Mouse (Mus musculus): ENCODE results near the gene Tex45. TPM values are rescaled to one million over a fixed set of nuclear protein-coding genes. Genes with fewer than 3 reads are reported as not detected.

The Tex45 gene
- 0.02 TPM in 1 of 2 replicates, not detected in the other for polyA plus RNA-seq (2012; rRNA removed)

DNA sequence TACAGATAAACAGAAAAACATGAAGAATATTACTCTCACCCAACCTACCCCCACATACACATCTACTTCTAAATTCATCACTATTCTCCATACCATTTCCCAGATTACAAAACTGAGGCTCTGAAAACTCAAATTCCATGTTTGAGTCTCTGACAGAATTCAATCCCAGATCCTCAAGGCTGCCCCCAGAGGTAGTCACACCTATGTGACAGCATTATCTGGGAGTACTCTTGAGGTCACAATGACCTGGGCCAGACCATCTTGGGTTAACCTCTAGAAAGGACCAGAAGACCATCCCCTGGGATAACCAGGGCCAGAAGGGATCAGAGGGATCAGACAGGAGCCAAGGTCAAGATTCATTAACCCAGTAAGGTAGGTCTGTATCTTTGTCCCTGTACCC, at the start of gene Tex45:
Gene Tex45 (plus strand): TSS at position 301 of the 400 bp plus-strand sequence.

DNA sequence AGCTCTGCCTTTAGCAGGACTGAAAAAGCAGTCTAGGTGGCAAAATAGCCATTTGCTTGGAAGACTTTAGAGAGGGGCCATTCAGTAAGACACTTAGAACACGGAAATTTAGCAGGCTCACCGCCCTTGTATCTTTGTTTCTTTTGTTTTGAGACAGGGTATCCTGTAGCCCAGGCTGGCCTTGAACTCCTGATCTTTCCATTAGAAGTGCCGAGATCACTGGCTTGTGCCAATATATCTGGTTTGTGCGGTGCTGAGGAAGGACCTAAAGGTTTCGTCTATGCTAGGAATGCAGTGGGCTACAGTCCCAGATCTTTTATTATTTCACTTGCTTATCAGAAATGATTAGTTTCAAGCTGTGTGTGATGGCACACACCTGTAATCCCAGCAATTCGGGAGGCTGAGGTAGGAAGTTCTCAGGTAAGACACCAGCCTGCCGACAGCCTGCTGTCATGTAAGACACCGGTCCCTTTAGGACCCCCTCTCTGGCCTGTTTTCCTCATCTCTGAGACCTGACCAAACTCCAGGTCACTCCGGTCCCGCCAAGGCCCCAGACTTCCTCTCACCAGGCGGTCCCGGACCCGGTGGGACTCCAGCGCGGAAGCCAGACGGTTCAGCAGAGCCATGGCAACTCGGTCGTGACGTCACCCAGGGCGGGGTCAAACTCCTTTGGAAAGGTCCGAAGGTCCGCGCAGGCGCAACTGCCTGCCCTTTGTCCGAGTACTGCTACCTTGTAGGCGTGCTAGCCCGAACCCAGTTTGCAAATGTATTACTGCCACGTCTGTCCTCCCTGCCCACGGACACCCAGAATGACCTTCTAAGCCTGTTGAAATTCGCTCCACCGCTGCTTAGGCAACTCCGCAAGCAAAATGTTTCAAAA, 3.4 kb upstream of the Tex45 start, which contains the start of gene Pex11g:
Gene Pex11g (minus strand): TSS at position 675 of the 880 bp plus-strand sequence.

DNA sequence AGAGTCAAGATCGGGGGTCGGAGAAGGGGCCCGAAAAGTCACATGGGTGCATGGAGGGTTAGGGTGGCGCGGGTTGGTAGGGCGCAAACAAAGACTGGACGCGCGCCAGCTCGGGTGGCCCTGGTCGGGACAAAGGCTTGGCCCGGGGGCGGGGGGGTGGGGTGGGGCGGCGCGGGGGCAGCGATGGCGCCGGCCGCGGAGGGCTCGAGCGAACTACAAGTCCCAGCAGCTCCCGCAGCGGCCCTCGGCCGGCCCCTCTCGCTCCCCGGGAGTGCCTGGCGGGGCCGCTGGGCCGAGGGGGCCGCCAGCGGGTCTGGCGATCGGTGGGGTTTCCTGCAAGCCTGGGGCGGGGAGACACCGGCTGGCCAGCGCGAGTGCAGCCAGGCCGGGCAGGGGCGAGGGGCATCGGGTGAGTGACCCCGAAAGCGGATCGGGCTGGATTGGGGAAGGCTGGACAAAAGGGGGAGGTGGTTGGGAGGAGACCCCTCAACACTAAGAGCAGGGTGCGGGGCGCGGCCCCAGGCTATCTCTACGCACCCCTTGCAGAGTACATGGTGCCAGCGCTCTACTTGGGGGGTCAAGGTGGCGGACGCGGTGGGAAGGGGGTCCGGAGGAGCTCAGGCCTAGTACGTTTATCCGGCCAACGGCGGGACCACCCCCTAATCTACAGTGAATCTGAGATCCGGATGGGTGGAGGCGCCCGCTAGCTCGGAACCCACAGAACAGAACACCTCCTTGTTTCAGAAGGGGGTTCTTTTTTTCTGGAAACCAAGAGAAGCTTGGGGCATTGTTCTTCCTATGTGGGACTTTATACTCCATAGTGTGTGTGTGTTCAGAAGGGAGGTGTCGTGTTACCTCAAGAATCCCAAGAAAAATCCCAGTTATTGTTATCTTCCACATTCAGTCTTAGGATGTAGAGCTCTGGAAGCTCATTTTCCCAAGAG, 22.5 kb downstream of the Tex45 start, which contains the start of gene Zfp358:
Gene Zfp358 (plus strand): TSS at position 238 of the 944 bp plus-strand sequence.

DNA sequence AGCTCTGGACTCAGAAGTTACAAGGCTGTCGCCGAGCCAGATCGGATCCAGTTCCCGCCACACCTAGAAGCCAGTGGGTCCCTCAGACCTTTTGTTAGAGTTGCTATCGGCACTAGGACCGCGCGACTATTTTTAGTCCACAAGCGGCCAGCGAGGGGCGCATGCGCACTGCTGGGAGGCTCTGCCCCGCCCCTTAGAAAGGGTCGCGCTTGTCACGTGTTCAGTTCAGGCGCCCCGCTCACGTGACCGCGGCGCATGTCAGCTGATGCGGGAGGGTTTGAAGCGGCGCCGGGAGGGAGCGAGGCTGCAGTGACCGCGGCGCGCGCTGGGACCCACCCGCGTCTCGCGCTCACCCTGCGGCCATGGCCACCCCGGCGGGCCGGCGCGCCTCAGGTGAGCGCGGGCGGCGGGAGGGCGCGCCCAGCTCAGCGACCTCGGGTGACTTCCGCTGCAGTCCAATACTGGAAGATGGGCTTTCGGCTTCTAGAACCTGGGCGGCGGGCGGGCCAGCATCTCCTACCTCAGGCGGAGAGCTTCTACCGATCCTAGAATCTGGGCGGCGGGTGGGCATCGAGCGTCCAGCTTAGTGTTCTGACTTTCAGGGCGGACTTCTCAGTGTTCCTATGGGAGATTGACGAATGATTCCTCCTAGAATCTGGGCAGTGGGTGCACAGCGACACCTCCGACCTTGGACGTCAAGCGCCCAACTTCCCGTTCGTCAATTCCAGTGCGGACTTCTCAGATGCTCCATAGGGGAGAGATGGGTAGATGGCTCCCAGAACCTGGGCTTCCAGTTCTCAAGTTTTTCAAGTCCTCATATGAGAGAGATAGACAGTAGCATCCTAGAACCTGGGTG, 29.8 kb downstream of the Tex45 start, which contains the start of gene Mcoln1:
Gene Mcoln1 (plus strand): TSS at position 223 of the 856 bp plus-strand sequence.

DNA sequence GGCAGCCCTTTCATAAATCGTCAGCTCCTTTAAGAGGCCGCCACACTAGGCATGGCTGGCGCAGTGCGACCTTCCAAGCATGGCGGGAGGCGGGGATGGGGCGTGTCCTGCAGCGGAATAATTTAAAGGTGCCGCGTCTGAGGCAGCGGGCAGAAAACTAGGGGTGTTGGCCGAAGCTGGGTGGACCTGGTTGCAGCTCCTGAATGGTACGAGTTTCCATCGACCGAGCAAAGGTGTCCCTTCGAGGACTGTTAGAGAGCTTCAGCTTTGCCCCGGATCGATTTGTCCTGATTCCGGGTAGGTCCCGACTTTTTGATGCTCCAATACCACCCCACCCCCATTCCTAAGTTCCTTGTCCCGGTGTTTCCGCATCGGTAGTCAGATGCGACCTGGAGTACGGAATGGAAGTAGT, 44.6 kb downstream of the Tex45 start, which contains the start of gene Pnpla6:
Gene Pnpla6 (plus strand): TSS at position 125 of the 412 bp plus-strand sequence.

Other genes starting within 250 kb of the Tex45 start
- 4.2 and 4.8 TPM in 2 replicates for gene Insr, start 191.2 kb upstream of the Tex45 start, polyA plus RNA-seq (2012; rRNA removed)
- gene A430078G23Rik, start 117.4 kb upstream of the Tex45 start, polyA plus RNA-seq (2012; rRNA removed): 0.23 and 0.39 TPM in 2 replicates
- gene Arhgef18, start 77.9 kb upstream of the Tex45 start, polyA plus RNA-seq (2012; rRNA removed): 3.1 and 3.4 TPM in 2 replicates
- gene Pex11g, start 3.2 kb upstream of the Tex45 start, polyA plus RNA-seq (2012; rRNA removed): 2.6 and 2.8 TPM in 2 replicates
- gene Zfp358, start 22.3 kb downstream of the Tex45 start, polyA plus RNA-seq (2012; rRNA removed): 4.3 and 4.4 TPM in 2 replicates
- 23.0 and 25.9 TPM in 2 replicates for gene Mcoln1, start 29.6 kb downstream of the Tex45 start, polyA plus RNA-seq (2012; rRNA removed)
- 12.1 and 13.4 TPM in 2 replicates for gene Pnpla6, start 44.5 kb downstream of the Tex45 start, polyA plus RNA-seq (2012; rRNA removed)
- 2.6 and 3.3 TPM in 2 replicates for gene C330021F23Rik, start 97.1 kb downstream of the Tex45 start, polyA plus RNA-seq (2012; rRNA removed)
- 2.4 and 2.6 TPM in 2 replicates for gene Camsap3, start 116.4 kb downstream of the Tex45 start, polyA plus RNA-seq (2012; rRNA removed)
- 25.8 and 27.8 TPM in 2 replicates for gene Xab2, start 150.5 kb downstream of the Tex45 start, polyA plus RNA-seq (2012; rRNA removed)
- gene Pet100, start 150.7 kb downstream of the Tex45 start, polyA plus RNA-seq (2012; rRNA removed): 32.5 and 36.6 TPM in 2 replicates
- not detected in 2 replicates for gene Pcp2, start 154.7 kb downstream of the Tex45 start, polyA plus RNA-seq (2012; rRNA removed)
- 46.1 and 55.2 TPM in 2 replicates for gene Stxbp2, start 160.1 kb downstream of the Tex45 start, polyA plus RNA-seq (2012; rRNA removed)
- 0.03 TPM in 1 of 2 replicates, not detected in the other for gene Retn, start 184.9 kb downstream of the Tex45 start, polyA plus RNA-seq (2012; rRNA removed)
- 1.2 and 1.8 TPM in 2 replicates for gene Mcemp1, start 194.9 kb downstream of the Tex45 start, polyA plus RNA-seq (2012; rRNA removed)
- gene Fcor, start 201.5 kb downstream of the Tex45 start, polyA plus RNA-seq (2012; rRNA removed): 1.7 and 2.2 TPM in 2 replicates
- 12.6 and 13.2 TPM in 2 replicates for gene Trappc5, start 205.4 kb downstream of the Tex45 start, polyA plus RNA-seq (2012; rRNA removed)
- not detected in 2 replicates for gene Fcer2a, start 223.3 kb downstream of the Tex45 start, polyA plus RNA-seq (2012; rRNA removed)
- gene Clec4g, start 249.8 kb downstream of the Tex45 start, polyA plus RNA-seq (2012; rRNA removed): 3.0 and 3.5 TPM in 2 replicates

All from liver, embryonic 14 days (tissue).